Mouse (Mus musculus) bone marrow macrophage, adult 2 months (primary cell): Measurements from ENCODE around the gene Fnbp4. TPM values are rescaled to one million over a fixed set of nuclear protein-coding genes. Genes with fewer than 3 reads are reported as not detected.

Experiments used
- H3K27ac ChIP-seq: 2 replicates; pipeline ENCODE4 v1.5.1; 2012; ENCODE audit warnings: low read depth, low read length; ENCODE audit not compliant: insufficient read depth
- H3K4me1 ChIP-seq: 2 replicates; pipeline ENCODE4 v1.6.1; 2012; ENCODE audit warnings: low read length; ENCODE audit not compliant: control insufficient read depth, insufficient read depth
- H3K4me3 ChIP-seq: 2 replicates; pipeline ENCODE4 v1.5.1; 2012; ENCODE audit warnings: mild to moderate bottlenecking, low read length, moderate library complexity; ENCODE audit not compliant: insufficient read depth
- CTCF ChIP-seq: IDR thresholded peaks from 2 replicates; pipeline ENCODE4 v1.5.1; 2012; ENCODE audit warnings: low read depth, mild to moderate bottlenecking, low read length, moderate library complexity
- POLR2A ChIP-seq: IDR thresholded peaks from 2 replicates; pipeline ENCODE4 v1.6.1; 2012; ENCODE audit warnings: mild to moderate bottlenecking, low read depth, low read length, borderline replicate concordance
- polyA plus RNA-seq: library from polyadenylated mRNA; stranded (reverse); fragments of >200 nt; gene quantifications from 2 replicates; pipeline ENCODE4 v1.2.4, GENCODE M21; 2012; ENCODE audit not compliant: missing spikeins, insufficient read depth, insufficient read length

The Fnbp4 gene
- polyA plus RNA-seq = 112 and 132 TPM in 2 replicates

DNA sequence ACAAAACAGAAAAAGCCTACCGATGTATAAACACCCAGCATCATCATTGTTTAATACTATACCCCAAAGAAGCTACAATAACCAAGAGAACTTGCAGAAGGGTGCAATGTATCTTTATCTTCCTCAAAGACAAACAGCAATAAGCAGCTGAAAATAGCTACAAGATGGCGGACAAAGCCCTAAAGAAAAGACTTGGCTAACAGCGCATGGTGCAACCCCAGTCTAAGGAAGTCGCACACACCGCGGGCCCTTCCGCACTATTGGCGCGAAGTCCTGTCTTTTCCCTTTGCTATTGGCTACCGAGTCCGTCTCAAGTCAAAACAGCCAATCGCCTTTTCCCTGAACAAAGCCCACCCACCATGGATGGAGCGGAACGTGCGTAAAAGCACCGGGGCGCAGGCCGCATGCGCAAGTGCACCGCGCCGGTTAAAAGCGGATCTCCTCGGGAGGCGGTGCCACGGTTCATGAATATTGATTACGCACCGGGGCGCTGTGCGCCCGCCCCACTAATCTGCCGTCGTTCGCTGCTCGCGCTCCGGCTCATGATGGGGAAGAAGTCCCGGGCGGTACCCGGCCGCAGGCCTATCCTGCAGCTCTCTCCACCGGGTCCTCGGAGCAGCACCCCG lies at the start of gene Fnbp4:
Fnbp4 (plus strand) TSS at position 318 of the 626 bp plus-strand sequence.
- TF ChIP-seq CTCF = no peak
- TF ChIP-seq POLR2A = peak; percentile 81
- peak within 1 kb of the TSS; percentile 91 for H3K27ac ChIP-seq
- H3K4me3 ChIP-seq = peak within 1 kb of the TSS; percentile 97
- H3K4me1 ChIP-seq = peaks cover 23% of the 10 kb centered on the region

DNA sequence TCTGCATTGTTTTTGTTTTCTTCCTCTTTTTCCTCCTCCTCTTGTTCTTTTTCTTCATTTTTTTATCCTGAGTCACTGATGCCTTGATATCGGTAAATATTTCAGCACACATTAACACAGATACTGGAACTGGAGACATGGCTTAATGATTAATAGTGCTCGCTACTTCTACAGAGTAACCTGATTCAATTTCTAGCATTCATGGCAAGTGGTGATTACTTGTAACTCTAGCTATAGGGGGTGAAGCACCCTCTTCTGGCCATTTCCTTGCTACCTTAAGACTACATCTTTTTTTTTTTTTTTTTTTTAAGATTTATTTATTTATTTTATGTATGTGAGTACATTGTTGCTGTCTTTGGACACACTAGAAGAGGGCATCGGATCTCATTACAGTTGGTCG lies 44.2 kb upstream of the Fnbp4 start:
- H3K4me3 ChIP-seq = no peak overlapping the region

DNA sequence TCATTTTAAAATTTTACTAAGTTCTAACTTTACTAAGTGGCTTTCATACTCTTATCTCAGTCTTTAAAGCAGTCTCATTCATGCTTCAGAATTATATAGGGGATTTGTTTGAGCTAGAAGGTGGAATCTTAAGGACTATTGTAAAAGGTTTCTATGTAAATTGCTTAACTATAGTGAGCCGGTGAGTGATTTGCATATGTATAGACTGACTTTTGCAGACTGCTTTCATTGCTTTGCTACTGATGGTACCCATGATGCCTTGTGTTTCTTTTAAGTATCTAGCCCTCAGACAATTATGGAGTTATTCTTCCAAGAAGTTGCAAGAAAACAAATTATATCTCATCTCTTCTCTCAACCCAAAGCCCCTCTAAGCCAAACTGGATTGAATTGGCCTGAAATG lies 36.6 kb upstream of the Fnbp4 start:
- Histone ChIP-seq H3K4me1 (no peaks in the 10 kb centered on the region), H3K4me3 (no peak overlapping the region), H3K27ac (no peak overlapping the region)
- TF ChIP-seq POLR2A = no peak
- no peak for TF ChIP-seq CTCF

More for the DNA sequence above, 44.2 kb upstream of the Fnbp4 start:
- H3K4me1 ChIP-seq = no peaks in the 10 kb centered on the region
- no peak overlapping the region for H3K27ac ChIP-seq
- no peak for TF ChIP-seq CTCF
- TF ChIP-seq POLR2A = no peak

DNA sequence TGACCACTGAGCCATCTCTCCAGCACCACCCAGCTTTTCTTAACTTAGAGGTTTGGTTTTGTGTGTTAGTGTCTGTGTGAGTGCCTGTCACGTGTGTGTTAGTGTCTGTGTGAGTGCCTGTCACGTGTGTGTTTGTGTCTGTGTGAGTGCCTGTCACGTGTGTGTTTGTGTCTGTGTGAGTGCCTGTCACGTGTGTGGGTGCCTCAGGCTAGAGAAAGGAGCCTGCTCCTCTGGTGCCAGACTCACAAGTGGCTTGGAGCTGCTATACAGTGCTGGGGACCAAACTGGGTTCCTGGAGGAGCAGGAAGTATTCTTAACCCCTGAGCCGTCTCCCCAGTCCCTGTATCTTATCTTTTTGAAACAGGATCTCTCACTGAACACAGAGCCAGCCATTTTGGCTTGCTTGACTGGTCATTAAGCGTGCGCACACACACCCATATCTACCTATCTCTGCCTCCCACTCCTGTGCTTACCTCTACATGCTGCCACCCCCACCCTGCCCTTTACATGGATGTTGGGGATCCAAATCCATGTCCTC lies 29.5 kb upstream of the Fnbp4 start:
- Histone ChIP-seq H3K4me3 (no peak overlapping the region), H3K4me1 (no peaks in the 10 kb centered on the region), H3K27ac (no peak overlapping the region)
- TF ChIP-seq POLR2A (no peak), CTCF (no peak)

DNA sequence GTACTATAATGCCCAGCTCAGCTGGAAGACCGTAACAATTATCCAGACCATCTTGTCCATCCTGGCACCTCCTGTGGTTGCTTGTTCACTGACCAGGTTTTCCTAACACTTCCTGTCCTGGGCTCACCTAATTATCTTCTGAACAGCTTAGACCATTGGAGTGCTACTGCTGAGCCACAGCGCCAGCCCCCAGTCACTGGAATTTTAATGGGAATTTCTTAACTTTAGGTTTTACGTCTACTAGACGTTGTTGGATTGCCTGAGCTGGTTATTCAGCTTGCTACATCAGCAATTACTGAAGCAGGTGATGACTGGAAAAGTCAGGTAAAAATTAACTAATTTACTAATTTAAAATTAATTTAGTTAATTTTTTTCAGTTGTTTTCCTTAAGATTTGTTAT lies 27.8 kb upstream of the Fnbp4 start:
- H3K27ac ChIP-seq = no peak overlapping the region
- no peak overlapping the region for H3K4me3 ChIP-seq
- no peak for TF ChIP-seq POLR2A
- TF ChIP-seq CTCF = no peak
- H3K4me1 ChIP-seq = no peaks in the 10 kb centered on the region

DNA sequence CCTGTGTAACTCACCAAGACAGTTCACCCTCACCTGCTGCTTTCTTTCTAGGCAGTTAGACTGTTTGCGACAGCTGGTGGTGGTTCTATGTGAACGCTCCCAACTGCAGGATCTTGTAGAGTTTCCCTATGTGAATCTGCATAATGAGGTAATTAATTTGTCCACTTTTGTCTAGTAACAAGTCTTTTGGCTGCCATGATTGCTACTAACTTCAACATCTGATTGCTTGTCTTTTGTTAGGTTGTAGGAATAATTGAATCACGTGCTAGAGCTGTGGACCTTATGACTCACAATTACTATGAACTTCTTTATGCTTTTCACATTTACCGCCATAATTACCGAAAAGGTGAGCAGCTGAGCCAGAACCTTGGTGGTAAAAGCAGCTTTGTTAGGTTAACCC lies 27.2 kb upstream of the Fnbp4 start:
- Histone ChIP-seq H3K4me1 (no peaks in the 10 kb centered on the region), H3K4me3 (no peak overlapping the region), H3K27ac (no peak overlapping the region)
- no peak for TF ChIP-seq POLR2A
- TF ChIP-seq CTCF = no peak

DNA sequence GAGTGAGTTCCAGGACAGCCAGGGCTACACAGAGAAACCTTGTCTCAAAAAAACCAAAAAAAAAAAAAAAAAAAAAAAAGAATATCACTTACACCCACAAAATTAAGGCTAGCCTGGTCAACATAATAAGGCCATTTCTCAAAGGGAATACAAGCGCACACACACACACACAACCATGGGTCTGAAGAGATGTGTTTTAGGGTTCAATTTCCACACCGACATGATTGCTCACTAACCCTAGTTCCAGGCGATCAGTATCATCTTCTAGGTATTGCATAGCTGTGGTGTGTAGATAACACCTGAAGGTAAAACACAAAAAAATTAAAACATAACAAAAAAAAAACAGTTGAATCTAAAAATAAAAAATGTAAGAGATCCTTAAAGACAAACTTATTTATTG lies 18.4 kb upstream of the Fnbp4 start:
- no peak for TF ChIP-seq CTCF
- no peaks in the 10 kb centered on the region for H3K4me1 ChIP-seq
- H3K4me3 ChIP-seq = no peak overlapping the region
- H3K27ac ChIP-seq = no peak overlapping the region

DNA sequence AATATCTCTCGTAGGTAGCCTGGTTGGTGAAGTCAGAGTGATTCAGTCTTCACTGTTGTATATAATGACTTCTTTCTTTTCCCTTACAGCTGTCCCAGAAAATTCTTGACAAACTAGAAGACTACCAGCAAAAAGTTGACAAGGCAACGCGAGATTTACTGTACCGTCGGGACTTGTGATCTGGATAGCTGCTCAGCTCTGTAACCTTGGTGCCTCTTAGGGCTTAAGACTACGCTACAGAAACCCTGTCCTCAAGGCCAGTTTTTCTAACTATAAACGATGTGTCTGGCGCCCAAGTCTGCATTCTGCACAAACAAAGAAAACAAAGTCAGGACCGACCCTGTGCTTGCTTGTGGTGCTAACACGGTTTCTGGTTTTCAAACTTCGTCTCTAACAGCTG lies 9.8 kb upstream of the Fnbp4 start:
- TF ChIP-seq CTCF (no peak), POLR2A (no peak)

DNA sequence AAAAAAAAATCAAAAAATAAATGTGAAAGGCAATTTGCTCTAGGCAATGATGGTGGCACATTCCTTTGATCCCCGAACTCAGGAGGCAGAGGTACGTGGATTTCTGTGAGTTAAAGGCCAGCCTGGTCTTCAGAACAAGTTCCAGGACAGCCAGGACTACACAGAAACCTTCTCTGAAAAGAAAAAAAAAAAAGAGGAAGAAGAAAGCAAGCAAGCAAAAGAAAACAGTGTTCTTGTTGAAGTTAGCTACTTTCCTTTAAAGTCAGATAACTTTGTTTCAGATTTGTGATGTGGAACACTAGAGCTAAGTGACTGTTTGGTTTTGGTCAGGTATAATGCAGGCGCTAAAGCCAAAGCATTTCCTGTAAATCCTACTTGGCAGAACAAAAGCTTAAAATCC lies 6.4 kb upstream of the Fnbp4 start:
- Histone ChIP-seq H3K27ac (peak overlapping the region; percentile 51), H3K4me3 (no peak overlapping the region), H3K4me1 (no peaks in the 10 kb centered on the region)
- TF ChIP-seq POLR2A (no peak), CTCF (no peak)

More for the DNA sequence above, 9.8 kb upstream of the Fnbp4 start:
- Histone ChIP-seq H3K27ac (no peak overlapping the region), H3K4me1 (no peaks in the 10 kb centered on the region), H3K4me3 (no peak overlapping the region)

DNA sequence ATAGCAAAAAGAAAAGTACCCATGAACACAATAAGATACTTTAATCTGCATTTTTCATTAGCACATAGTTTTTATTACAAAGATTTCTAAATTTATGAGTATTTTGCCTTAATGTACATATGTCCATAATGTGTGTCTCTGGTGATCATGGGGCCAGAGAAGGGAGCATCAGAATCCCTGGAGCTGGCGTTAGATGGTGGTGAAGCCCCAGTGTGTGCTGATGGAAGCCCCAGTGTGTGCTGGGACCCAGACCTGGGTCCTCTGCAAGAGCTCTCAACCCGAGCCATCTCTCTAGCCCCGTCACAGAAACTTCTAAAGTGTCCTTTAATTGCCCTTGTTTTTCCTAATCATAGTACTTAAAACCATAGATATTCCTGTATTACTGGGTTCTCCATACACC lies 5.8 kb upstream of the Fnbp4 start:
- H3K4me1 ChIP-seq = peaks cover 3% of the 10 kb centered on the region
- TF ChIP-seq CTCF (no peak), POLR2A (no peak)
- H3K4me3 ChIP-seq = no peak overlapping the region
- no peak overlapping the region for H3K27ac ChIP-seq
